Mouse (Mus musculus): ENCODE results near the gene Wdr81. TPM values are rescaled to one million over a fixed set of nuclear protein-coding genes. Genes with fewer than 3 reads are reported as not detected.

The Wdr81 gene
- polyA plus RNA-seq, 1 experiment, result 34.4 TPM

DNA sequence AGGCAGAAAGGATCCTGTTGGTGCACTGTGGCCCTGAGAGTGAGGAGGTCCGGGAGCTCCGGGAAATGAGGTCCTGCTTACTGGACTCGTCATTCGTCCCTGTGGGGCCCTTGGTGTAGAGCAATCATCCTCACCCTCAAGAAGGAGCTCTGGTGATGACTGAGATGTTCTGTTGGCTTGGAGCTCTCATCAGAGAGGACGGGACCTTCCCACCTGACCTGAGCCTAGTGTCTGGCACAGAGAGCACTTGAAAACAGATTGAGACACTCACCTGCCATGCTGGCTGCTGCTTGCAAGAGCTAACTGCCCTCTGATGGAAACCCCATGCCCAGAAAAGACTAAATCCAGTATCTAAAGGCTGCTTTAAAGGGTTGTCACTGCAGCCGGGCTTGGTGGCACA, 49.7 kb downstream of the Wdr81 start:
- DNase-seq (ENCODE audit: low read depth in 1 of 2, low spot score in 2 of 2), result no peak
- H3K27me3 ChIP-seq (ENCODE audit: control insufficient read depth, insufficient read depth, low read length), result no peaks in the 10 kb centered on the region
- WGBS, result 95% methylated on average over 6 of the region's 6 CpGs
- H3K36me3 ChIP-seq (ENCODE audit: control insufficient read depth, insufficient read depth, low read length), result peaks cover 1% of the 10 kb centered on the region; the same call in 1 of the 2 replicates
- no peak overlapping the region for H3K4me3 ChIP-seq (ENCODE audit: extremely low read depth, insufficient read depth, insufficient read length)
- peaks cover 4% of the 10 kb centered on the region; the same call in 1 of the 2 replicates for H3K4me1 ChIP-seq (ENCODE audit: control insufficient read depth, insufficient read depth, insufficient read length)
- no peak overlapping the region for H3K27ac ChIP-seq (ENCODE audit: insufficient read depth, low read length)
- TF ChIP-seq POLR2A (IDR thresholded peaks at IDR 0.05; ENCODE audit: low read depth, low read length), result no peak
- TF ChIP-seq CTCF (IDR thresholded peaks at IDR 0.05; ENCODE audit: extremely low read depth, insufficient read depth, insufficient read length, insufficient replicate concordance), result no peak

DNA sequence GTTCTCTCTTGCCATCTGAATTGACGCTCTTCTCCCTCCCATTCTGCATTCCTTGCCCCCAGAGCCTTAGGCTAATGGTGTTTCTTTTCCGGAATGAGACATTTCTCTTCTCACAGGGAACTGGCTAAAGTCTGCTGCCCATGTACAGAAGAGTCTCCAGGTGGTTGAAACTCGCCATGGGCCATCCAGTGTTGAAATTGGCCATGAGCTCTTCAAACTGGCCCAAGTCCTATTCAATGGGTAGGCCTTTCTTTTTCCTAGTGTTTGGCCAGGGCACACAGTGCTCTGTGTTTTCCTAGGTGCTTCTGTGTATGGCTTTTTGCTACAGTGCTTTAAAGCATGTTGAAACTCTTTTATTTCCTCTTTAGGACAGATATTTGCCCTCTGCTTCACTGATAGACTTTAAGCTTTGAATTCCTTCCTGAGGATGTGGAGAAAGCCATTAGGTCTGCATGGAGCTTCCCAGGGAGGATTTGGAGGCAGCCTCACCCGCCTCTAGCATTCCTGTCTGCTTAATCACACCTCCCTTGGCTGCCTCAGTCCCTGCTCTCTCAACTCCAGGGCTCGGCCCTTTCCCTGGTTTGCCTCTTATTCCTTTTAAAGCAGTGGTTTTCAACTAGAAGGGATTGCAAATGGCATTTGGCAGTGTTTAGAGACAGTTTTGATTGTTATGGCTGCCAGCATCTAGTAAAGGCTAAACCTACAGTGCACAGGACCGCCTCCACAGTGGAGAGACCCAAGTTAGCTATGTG, 51.0 kb downstream of the Wdr81 start:
- TF ChIP-seq CTCF (IDR thresholded peaks at IDR 0.05; ENCODE audit: extremely low read depth, insufficient read depth, insufficient read length, insufficient replicate concordance), result no peak
- TF ChIP-seq POLR2A (IDR thresholded peaks at IDR 0.05; ENCODE audit: low read depth, low read length), result no peak
- H3K27me3 ChIP-seq (ENCODE audit: control insufficient read depth, insufficient read depth, low read length), result no peaks in the 10 kb centered on the region
- no peak for DNase-seq (ENCODE audit: low read depth in 1 of 2, low spot score in 2 of 2)
- WGBS, result 84% methylated on average over 6 of the region's 6 CpGs
- peaks cover 1% of the 10 kb centered on the region; the same call in 1 of the 2 replicates for H3K36me3 ChIP-seq (ENCODE audit: control insufficient read depth, insufficient read depth, low read length)
- H3K4me3 ChIP-seq (ENCODE audit: extremely low read depth, insufficient read depth, insufficient read length), result no peak overlapping the region
- H3K4me1 ChIP-seq (ENCODE audit: control insufficient read depth, insufficient read depth, insufficient read length), result no peaks in the 10 kb centered on the region
- H3K27ac ChIP-seq (ENCODE audit: insufficient read depth, low read length), result no peak overlapping the region

DNA sequence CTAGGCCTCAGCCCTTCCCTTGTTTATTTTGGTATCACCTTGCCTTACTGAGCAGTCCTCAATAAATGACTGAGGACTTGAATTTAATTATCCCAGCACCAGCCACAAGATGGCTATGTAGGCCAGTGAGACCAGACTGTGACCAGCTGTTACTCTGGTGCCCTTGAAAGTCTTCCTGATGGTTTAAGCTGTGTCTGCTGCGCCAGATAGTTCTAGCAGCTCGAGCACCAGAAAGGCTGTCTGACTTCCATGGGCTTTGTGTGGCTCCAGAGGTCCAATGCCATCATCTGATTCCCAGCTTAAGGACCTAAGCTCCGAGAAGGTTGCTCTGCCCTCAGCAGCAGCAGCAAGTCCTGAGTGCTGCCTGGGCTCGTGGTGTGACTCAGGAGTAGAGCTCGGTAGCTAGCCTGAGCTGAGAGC, 52.2 kb downstream of the Wdr81 start:
- Histone ChIP-seq H3K36me3 (ENCODE audit: control insufficient read depth, insufficient read depth, low read length) (peaks cover 1% of the 10 kb centered on the region; the same call in 1 of the 2 replicates), H3K4me3 (ENCODE audit: extremely low read depth, insufficient read depth, insufficient read length) (no peak overlapping the region), H3K27me3 (ENCODE audit: control insufficient read depth, insufficient read depth, low read length) (no peaks in the 10 kb centered on the region), H3K27ac (ENCODE audit: insufficient read depth, low read length) (no peak overlapping the region), H3K4me1 (ENCODE audit: control insufficient read depth, insufficient read depth, insufficient read length) (no peaks in the 10 kb centered on the region)
- peak in 1 of 2 experiments; percentile 36 for DNase-seq (ENCODE audit: low read depth in 1 of 2, low spot score in 2 of 2)
- TF ChIP-seq POLR2A (IDR thresholded peaks at IDR 0.05; ENCODE audit: low read depth, low read length) (no peak), CTCF (IDR thresholded peaks at IDR 0.05; ENCODE audit: extremely low read depth, insufficient read depth, insufficient read length, insufficient replicate concordance) (peak; percentile 23; the same call in 1 of the 2 replicates)
- 64% methylated on average over 5 of the region's 5 CpGs for WGBS

DNA sequence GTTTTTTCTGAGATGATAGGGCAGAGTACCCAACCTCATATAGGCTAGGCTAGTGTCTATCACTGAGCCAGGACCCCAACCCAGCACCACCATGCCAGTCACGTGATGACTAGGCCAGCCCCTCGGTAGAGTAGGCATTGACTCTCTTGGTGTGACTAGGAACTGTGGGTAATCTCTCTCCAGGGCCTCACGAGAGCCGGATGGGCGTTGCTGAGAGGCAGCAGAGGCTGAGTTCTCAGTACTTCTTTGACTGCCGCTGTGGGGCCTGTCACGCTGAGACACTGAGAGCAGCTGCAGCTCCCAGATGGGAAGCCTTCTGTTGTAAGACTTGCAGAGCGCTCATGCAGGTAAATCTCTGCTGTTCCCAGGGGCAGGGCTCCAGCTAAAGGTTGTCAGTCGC, 54.4 kb downstream of the Wdr81 start:
- WGBS, result 86% methylated on average over 9 of the region's 9 CpGs

DNA sequence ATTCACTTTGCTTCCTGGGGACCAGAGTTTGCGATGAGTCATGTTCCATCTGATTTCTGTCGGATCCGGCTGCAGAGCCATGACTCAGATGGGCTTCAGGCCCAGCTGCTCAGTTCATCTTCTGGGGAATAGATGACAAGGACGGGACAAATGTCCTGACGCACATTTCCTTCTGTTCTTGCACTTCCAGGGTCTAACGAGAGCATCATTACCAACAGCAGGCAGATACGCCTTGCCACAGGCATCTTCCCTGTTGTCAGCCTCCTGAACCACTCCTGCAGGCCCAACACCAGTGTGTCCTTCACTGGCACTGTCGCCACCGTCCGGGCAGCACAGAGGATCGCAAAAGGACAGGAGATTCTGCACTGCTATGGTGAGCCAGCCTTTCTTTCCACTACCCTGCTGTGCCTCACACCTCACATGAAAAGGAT, 55.1 kb downstream of the Wdr81 start:
- Histone ChIP-seq H3K4me1 (ENCODE audit: control insufficient read depth, insufficient read depth, insufficient read length) (no peaks in the 10 kb centered on the region), H3K4me3 (ENCODE audit: extremely low read depth, insufficient read depth, insufficient read length) (no peak overlapping the region), H3K36me3 (ENCODE audit: control insufficient read depth, insufficient read depth, low read length) (peaks cover 1% of the 10 kb centered on the region; the same call in 1 of the 2 replicates), H3K27ac (ENCODE audit: insufficient read depth, low read length) (no peak overlapping the region), H3K27me3 (ENCODE audit: control insufficient read depth, insufficient read depth, low read length) (no peaks in the 10 kb centered on the region)
- no peak for TF ChIP-seq CTCF (IDR thresholded peaks at IDR 0.05; ENCODE audit: extremely low read depth, insufficient read depth, insufficient read length, insufficient replicate concordance)
- TF ChIP-seq POLR2A (IDR thresholded peaks at IDR 0.05; ENCODE audit: low read depth, low read length), result no peak
- DNase-seq (ENCODE audit: low read depth in 1 of 2, low spot score in 2 of 2), result no peak
- WGBS, result 86% methylated on average over 11 of the region's 11 CpGs

More for the DNA sequence above, 54.4 kb downstream of the Wdr81 start:
- Histone ChIP-seq H3K27ac (ENCODE audit: insufficient read depth, low read length) (no peak overlapping the region), H3K36me3 (ENCODE audit: control insufficient read depth, insufficient read depth, low read length) (peaks cover 1% of the 10 kb centered on the region; the same call in 1 of the 2 replicates), H3K4me3 (ENCODE audit: extremely low read depth, insufficient read depth, insufficient read length) (no peak overlapping the region), H3K27me3 (ENCODE audit: control insufficient read depth, insufficient read depth, low read length) (no peaks in the 10 kb centered on the region), H3K4me1 (ENCODE audit: control insufficient read depth, insufficient read depth, insufficient read length) (no peaks in the 10 kb centered on the region)
- no peak for DNase-seq (ENCODE audit: low read depth in 1 of 2, low spot score in 2 of 2)
- TF ChIP-seq POLR2A (IDR thresholded peaks at IDR 0.05; ENCODE audit: low read depth, low read length) (no peak), CTCF (IDR thresholded peaks at IDR 0.05; ENCODE audit: extremely low read depth, insufficient read depth, insufficient read length, insufficient replicate concordance) (no peak)

DNA sequence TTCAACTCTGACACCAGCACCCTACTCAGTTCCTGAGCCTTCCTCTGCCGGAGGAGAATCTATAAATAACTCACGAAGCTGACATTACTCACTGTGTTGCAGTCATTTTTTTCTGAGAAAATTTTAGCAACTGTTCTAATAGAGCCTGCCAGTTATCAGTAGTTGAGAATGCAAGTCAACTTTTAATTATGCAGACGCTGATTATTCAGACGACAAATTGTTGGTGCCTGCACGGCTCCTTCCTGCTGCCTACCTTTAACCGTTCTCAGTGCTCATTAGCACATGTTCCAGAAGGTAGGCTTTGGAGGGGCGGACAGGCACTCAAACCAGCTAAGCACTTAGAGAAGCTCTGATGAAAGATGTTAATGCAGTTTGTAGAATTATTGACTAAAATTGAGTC, 57.1 kb downstream of the Wdr81 start:
- Histone ChIP-seq H3K27ac (ENCODE audit: insufficient read depth, low read length) (no peak overlapping the region), H3K4me3 (ENCODE audit: extremely low read depth, insufficient read depth, insufficient read length) (no peak overlapping the region), H3K27me3 (ENCODE audit: control insufficient read depth, insufficient read depth, low read length) (no peaks in the 10 kb centered on the region), H3K36me3 (ENCODE audit: control insufficient read depth, insufficient read depth, low read length) (peaks cover 1% of the 10 kb centered on the region; the same call in 1 of the 2 replicates), H3K4me1 (ENCODE audit: control insufficient read depth, insufficient read depth, insufficient read length) (no peaks in the 10 kb centered on the region)
- TF ChIP-seq POLR2A (IDR thresholded peaks at IDR 0.05; ENCODE audit: low read depth, low read length) (no peak), CTCF (IDR thresholded peaks at IDR 0.05; ENCODE audit: extremely low read depth, insufficient read depth, insufficient read length, insufficient replicate concordance) (no peak)
- no peak for DNase-seq (ENCODE audit: low read depth in 1 of 2, low spot score in 2 of 2)
- 78% methylated on average over 7 of the region's 7 CpGs for WGBS

DNA sequence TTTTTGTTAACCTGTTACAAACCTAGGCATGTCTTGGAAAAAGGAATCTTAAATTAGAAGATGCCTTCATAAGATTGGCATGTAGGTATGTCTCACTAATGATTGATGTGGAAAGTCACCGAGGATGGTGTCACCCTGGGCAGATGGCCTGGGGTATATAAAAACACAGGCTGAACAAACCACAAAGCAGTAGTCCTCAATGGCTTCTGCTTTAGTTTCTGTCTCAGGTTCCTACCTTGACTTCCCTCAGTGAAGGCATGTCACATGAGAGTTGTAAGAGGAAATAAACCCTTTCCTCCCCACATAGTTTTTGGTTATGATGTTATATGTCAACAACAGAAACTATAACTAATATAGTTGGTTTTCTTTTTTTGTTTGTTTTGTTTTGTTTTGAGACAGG, 58.9 kb downstream of the Wdr81 start:
- H3K4me3 ChIP-seq (ENCODE audit: extremely low read depth, insufficient read depth, insufficient read length), result no peak overlapping the region
- TF ChIP-seq POLR2A (IDR thresholded peaks at IDR 0.05; ENCODE audit: low read depth, low read length), result no peak
- TF ChIP-seq CTCF (IDR thresholded peaks at IDR 0.05; ENCODE audit: extremely low read depth, insufficient read depth, insufficient read length, insufficient replicate concordance), result no peak
- WGBS, result 13% methylated on average over 1 of the region's 1 CpGs
- H3K27ac ChIP-seq (ENCODE audit: insufficient read depth, low read length), result no peak overlapping the region
- no peaks in the 10 kb centered on the region for H3K4me1 ChIP-seq (ENCODE audit: control insufficient read depth, insufficient read depth, insufficient read length)
- no peak for DNase-seq (ENCODE audit: low read depth in 1 of 2, low spot score in 2 of 2)
- H3K27me3 ChIP-seq (ENCODE audit: control insufficient read depth, insufficient read depth, low read length), result no peaks in the 10 kb centered on the region
- peaks cover under 1% of the 10 kb centered on the region; the same call in 1 of the 2 replicates for H3K36me3 ChIP-seq (ENCODE audit: control insufficient read depth, insufficient read depth, low read length)

Other genes with a start within 250 kb of the Wdr81 start
- 23.6 and 26.2 TPM in 2 replicates for gene Rpa1, start 106.4 kb downstream of the Wdr81 start, polyA plus RNA-seq (2012; rRNA removed)
- gene Smyd4, start 106.3 kb downstream of the Wdr81 start, polyA plus RNA-seq (2012; rRNA removed), result 4.0 and 4.7 TPM in 2 replicates
- 9.7 and 12.6 TPM in 2 replicates for gene Serpinf1, start 32.0 kb downstream of the Wdr81 start, polyA plus RNA-seq (2012; rRNA removed)
- gene Serpinf2, start 15.1 kb downstream of the Wdr81 start, polyA plus RNA-seq (2012; rRNA removed), result 0.25 and 0.75 TPM in 2 replicates
- 6.9 and 8.4 TPM in 2 replicates for gene Tlcd2, start 7.0 kb upstream of the Wdr81 start, polyA plus RNA-seq (2012; rRNA removed)
- 64.2 and 72.8 TPM in 2 replicates for gene Prpf8, start 32.1 kb upstream of the Wdr81 start, polyA plus RNA-seq (2012; rRNA removed)
- gene Rilp, start 55.4 kb upstream of the Wdr81 start, polyA plus RNA-seq (2012; rRNA removed), result 1.1 and 1.6 TPM in 2 replicates
- 11.5 and 13.5 TPM in 2 replicates for gene Scarf1, start 58.8 kb upstream of the Wdr81 start, polyA plus RNA-seq (2012; rRNA removed)
- gene Slc43a2, start 77.0 kb upstream of the Wdr81 start, polyA plus RNA-seq (2012; rRNA removed), result 57.3 and 62.8 TPM in 2 replicates
- gene Pitpna, start 133.4 kb upstream of the Wdr81 start, polyA plus RNA-seq (2012; rRNA removed), result 51.7 and 54.1 TPM in 2 replicates
- 56.9 and 65.0 TPM in 2 replicates for gene Inpp5k, start 176.3 kb upstream of the Wdr81 start, polyA plus RNA-seq (2012; rRNA removed)
- 130 and 157 TPM in 2 replicates for gene Myo1c, start 195.8 kb upstream of the Wdr81 start, polyA plus RNA-seq (2012; rRNA removed)
- 43.1 and 54.4 TPM in 2 replicates for gene Crk, start 224.5 kb upstream of the Wdr81 start, polyA plus RNA-seq (2012; rRNA removed)

Data from spleen, adult 2 months (tissue).